Mouse (Mus musculus): ENCODE measurements around the gene Zfp750.

The Zfp750 gene

DNA sequence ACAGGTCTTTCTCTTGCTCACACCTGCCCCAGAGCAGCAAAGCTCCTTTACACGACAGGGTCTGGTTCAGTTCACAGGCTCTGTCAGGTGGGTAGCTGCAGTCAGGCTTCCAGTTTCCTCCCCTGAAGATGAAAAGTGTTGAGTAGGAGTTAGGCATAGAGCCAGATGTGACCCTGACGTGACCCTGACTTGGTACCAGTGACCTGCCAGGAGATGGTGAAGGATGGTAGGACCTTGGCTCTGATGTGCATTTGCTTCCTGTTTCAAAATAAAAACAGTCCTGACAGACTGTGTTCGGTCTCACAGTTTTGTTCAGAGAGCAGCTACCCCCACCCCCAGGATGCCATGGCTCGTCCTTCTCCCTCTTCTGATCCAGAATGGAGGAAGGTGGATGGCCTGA lies 23.3 kb upstream of the Zfp750 start:
- WGBS = 88% methylated on average over 4 of the region's 4 CpGs

DNA sequence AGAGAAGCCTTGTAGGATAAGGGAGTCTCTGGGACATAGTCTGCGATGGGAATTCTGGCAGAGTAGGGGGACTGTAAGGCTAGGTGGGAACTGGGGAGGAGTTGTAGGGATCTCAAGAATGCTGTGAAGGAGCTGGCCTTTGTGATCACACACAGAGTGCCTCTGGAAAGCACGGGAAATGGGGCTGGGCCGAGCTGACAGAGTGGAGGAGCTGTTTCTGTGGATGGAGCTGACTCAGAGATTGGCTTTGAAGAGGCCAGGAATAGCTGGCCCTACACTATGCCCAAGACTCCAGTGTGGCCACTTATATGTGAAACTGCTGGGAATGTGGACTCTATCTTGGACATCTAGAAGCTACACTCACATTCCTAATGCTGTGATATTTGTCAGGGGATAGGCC lies 17.4 kb upstream of the Zfp750 start:
- WGBS = 38% methylated on average over 3 of the region's 3 CpGs

DNA sequence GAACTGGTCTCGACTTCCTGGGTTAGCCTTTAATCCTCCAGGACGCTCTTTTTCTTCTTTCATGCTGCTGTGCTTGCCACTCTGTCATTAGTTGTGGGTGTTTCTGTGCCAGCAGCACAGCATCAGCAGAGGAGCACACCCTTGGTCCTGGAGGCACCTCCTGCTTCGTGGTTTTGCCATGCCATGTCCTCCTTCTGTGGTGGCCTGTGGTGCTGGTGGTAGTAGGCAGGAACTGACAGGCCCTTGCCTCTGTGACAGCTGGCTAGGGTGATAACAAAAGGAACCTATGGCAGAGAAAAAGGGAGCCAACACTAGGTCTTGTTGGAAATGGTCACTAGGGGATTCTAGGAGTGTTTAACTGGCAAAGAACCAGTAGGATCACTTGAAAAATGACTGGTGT lies 10.6 kb upstream of the Zfp750 start:
- 93% methylated on average over 3 of the region's 3 CpGs for WGBS

DNA sequence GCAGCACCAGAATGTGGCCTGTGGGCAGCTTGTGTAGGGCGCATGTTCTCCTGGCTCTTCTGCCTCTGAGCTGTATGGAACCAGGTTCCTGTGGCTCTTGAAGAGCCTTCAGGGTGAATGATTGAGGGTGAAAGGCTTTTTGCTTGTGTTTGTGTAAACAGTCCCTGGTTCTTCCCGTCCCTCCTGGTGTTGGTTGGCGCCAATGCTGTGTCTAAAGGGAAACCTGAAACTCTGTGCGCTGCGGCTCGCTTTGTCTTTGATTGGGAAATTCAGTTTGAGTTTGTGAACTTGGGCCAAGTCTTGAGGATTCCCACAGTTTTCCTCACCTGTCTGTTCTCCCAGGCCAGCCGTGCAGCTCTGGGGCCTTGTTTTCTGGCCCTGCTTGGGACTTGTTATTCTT lies 5.1 kb upstream of the Zfp750 start:
- 89% methylated on average over 7 of the region's 7 CpGs for WGBS

DNA sequence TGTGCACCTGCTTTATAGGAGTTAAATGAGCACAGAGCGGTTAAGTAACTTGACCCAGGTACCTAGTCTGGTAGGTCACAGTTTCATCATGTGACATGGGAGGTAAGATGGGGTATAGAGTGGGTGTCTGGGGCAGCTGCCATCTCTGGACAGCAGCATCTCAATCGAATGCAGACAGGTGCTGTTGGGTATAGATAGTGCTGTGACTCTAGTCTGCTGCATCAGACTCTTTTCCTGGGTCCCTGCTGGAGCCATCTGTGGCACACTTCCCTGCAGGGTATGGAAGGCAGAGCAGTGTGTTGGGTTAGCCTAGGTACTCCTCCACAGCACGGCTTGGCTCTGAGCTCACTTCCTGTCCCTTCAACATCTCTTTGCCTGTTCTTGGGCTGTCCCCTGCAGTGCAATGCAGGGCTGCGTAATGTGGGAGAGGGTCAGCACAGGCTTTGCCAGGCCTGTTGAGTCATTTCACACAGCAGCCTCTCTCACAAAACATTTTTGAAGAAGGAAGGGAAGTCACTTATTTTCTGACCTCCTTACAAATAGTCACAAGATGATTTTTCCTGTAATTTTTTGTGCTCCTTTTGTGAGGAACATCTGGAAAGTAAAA lies 3.1 kb upstream of the Zfp750 start:
- 73% methylated on average over 4 of the region's 4 CpGs for WGBS

DNA sequence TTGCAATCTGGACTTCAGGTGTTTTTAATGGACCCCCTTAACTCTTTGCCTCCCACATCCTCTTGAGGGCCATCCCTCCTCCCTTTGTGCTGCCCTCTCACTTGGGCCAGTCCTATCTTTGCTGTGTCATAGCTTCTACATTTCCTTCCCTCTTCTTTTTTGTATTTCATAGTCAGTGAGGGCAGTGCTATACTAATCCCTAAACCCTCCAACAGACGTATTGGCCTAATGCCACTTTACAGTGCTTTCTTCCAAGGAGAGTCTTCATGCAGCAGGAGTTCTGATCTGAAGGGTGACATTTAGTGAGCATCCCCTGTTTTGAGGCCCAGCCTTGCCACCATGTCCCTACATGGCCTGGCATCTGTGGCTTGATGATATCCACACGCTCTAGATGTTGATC lies 1.6 kb upstream of the Zfp750 start:
- 82% methylated on average over 2 of the region's 2 CpGs for WGBS

DNA sequence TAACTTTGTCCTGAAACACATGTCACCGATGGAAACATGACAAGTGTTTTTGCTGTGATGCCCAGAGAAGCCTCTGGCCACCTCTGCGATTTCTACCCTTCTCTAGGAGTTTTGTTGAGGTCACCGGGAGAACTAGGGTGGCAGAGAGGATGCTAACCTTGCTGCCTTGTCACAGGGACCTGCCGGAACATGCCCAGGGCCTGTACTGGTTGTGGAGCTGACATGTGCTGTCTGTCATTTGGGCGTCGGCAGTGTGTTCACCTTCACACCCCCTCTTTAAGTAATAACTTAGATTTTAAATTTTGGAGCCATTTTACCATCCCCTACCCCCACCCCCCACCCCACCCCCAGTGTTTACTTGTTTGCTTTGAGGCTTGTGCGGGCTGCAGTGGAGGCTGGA lies 570 bp upstream of the Zfp750 start:
- WGBS = 86% methylated on average over 7 of the region's 7 CpGs

DNA sequence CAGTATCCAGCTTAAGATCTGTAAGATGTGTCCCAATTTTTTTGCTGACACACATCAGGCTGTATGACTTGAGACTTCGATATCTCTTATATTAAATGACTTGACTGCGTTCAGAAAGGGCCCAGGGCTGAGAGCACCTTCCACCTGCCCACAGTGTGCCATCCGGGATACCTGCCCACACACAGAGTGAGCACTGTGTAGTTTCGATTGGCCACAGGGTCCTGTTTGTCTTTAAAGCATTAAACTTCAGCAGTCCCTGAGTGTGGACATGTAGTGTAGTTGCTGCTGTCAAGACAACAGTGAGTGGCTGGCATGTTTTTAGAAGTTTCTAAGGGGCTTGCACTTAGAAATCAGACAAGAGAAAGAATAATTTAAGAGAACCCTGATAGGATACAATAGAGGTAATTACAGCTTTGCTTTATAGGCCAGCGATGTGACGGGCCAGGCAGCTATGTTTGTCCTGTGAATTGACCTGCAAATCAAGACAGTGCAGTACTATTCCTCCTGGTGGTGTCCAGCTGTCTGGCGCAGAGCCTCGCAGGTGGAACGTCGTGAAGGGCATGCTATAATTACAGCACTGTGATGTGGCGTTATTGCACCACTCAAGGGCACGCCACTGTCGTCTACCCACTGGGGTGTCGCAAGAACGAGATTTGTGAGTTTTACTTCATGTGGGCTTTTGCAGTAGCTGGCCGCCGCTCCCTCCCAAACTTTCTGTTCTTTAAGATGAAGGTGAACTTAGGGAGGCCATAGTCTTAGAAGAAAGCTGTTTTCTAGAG lies 1.3 kb downstream of the Zfp750 start:
- WGBS = 74% methylated on average over 17 of the region's 17 CpGs

DNA sequence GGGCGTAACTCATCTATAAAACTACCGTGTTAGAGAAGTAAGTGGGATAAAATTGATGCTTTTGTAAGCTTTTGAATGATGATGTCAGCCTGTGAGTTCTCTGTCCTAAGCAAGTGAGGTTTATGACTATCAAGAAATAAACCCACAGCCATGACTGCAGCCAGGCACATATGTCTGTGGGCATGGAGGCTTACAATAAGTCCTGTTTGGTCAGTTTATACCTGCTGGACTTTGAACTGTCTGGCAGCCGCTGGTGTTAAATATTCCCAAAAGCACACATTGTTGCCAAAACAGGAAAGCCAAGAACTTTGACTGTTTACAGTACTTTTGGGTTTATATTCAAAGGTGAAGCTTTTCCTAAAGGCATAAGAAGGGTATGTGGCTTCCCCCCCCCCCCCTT lies 2.2 kb downstream of the Zfp750 start:
- WGBS = 68% methylated on average over 3 of the region's 3 CpGs

DNA sequence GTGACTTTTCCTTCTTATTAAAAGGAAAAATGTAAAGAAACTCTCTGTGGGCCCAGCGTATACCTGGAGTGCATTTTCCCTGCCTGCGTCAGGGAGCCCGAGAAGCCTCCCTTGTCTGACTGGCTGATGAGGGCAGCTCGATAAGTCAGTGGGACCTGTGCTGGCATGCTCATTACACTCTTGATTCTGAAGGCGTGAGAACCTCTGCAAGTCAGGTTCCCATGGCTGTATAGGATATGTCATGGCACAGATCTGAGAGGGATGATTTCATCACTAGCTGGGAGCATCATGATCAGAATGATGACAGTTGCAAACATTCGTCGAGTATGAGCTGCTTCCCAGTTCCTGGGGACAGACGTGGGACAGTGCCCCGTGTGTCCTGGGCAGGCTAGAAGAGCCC lies 3.1 kb downstream of the Zfp750 start:
- WGBS = 84% methylated on average over 9 of the region's 9 CpGs

DNA sequence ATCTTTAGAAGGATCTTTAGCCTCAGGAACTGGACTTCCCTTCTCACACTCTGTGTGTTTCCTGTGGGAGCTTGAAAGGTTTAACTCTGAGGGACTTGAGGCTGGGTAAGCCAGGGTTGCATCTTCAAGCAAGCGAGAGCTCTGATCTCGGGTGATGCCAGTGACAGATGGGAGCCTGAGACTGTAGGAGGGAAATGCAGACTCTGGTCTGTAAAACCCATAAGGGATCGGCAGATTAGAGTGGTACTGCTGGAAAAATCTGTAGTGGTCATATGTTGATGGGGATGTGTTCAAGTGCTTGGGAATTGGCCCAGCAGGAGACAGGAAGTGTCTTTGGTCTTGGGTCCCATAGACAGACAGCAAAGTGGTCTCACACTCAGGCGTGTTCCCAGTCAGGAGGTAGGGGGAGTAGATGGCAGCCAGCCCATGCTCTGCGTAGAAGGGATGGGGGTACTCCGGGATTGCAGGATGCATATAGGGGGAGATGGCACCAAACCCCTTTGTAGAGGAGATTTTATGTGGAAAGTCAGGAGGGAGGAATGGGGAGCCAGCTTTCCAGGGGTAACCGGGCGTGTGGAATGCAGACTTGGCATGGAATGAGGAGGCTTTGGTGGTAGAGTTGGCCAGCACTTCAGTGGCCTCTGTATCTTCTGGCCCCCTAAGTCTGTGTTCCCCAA lies 6.1 kb downstream of the Zfp750 start:
- 54% methylated on average over 8 of the region's 8 CpGs for WGBS

DNA sequence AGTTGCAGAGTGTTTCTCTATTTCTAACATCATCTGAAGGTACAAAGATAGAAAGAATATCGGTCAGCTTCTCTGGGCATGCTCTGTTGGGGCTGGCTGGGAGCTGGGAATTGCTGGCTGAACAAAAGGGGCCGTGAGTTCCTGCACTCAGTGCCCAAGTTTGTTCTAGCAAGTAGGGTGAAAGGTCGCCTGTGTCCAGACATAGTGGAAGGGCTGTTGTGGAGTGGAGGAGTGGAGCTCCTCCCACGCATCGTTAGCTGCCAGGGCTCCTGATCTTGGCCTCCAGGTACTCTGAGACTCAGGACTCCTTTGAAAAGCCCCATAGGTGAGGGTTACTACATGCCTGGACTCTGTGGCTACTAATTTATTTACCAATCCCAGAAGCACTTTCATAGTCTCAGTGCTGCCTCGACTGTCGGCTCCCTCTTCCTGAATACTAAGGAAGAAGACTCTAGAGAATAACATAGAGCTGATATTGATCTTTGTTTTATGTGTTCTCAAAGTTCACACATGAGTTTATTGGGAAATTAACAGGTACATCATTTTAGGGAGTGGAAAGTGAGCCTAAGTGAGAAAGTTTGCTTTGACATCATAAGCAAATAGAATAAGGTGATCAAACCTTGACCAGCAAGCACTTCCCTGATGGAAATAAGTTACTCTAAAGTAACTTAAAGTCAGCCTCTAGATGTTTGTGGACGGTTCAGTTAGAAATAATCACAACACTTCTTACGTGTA lies 8.5 kb downstream of the Zfp750 start:
- WGBS = 83% methylated on average over 9 of the region's 9 CpGs

DNA sequence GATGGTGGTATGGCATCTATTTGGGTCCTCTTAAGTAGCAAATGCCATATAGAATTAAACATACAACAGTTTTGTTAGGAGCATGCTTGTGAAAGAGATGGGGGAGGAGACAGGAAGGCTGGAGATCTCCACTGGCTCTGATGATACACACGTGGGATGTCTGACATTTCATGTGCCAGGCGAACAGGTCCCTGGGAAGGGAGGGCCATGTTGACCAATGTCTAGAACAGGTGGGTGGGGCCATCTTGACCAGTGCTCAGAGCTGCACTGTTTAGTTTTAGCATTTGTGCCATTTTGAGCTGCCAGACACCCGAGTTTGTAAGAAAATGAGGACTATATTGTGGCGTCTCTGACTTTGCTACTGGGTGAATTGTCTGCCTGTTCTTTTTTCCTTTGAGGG lies 10.7 kb downstream of the Zfp750 start:
- 70% methylated on average over 4 of the region's 4 CpGs for WGBS

DNA sequence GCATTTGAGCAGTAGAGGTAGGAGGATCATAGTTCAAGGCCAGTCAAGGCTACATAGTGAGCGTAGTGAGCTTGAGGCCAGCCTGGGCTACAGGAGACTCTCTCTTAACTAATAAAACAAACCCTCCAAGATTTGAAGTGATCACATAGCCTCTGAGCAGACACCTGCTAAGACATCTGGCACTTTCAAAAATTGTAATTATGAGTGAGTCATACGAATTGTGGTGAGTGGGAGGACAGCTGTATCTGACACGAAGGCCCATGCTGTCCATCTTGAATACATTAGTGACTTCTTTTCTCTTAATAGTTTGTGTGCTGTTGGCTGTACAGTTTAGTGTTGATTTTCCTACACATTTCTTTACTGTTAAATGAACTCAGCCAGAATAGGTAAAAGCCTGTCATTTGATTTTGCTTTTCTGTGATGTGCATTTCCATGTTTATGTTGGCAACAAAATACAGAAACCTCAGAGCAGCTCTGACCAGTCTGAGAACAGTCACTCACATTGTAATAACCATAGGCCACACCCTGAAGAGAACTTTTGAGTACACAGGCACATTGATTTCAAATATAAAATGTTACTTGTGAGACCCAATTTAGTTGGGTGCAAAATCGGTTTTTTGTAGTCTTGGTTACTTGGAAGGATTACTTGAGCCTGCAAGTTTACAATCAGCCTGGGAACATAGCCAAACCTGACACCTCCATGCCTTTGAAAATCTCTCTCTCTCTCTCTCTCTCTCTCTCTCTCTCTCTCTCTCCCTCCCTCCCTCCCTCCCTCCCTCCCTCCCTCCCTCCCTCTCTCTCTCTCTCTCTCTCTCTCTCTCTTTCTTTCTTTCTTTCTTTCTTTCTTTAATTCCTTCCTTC lies 16.9 kb downstream of the Zfp750 start:
- WGBS = 49% methylated on average over 4 of the region's 4 CpGs

DNA sequence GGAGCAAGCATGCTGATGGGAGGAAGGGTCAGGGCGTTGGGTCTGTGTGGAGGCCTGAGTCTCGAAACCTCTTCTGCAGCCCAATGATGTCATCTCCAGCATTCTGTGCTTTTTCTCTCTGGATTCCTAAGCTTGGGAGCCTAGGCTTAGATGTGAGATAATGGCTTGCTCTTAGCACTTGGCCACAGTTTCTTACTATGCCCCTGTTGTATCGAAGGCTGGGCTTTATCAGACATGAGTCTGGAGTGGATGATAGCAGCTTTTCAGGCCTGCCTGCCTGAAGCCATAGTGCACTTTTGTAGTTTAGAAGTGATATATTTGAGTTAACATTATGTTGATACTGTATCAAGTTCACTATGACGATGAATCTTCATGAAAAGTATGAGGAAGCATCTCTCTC lies 17.6 kb downstream of the Zfp750 start:
- WGBS = 75% methylated on average over 4 of the region's 4 CpGs

DNA sequence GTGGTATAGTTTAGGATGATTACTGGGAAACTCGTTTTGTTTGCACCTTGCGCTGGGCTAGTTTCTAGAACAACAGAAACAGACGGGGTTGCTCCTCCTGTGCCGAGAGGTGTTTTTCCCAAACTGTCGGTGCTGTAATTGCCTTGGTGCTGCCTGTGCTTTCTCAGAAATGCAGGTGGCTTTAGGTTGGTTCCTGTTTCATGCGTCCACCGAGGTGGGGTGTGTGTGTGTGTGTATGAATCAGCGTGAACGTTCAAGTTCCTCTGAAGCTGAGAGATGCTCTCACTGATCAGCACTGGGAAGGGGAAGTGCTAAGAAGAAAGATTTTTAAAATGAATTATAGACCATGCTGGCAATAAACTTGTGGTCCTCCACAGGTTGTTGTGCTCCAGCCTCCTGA lies 33.3 kb downstream of the Zfp750 start:
- WGBS = 67% methylated on average over 9 of the region's 9 CpGs

DNA sequence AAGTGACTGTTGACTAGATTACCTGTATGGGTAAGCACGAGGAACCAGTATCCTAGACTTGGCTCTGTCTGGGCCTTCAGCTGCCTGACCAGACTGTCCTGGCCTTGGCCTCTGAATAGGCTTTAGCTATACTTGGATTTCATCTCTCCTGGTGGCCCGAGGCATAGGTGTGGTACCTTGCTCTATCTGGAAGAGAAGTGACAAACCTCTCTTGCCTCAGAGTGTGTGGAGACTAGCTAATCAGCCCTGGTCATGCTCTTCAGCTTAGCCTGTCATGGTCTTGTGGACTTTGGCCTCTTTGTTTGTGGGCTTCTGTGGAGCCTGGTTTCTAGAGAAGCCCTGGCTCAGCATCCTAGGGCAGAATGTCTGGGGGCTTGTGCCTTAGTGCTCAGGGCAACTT lies 38.0 kb downstream of the Zfp750 start:
- 92% methylated on average over 2 of the region's 2 CpGs for WGBS

DNA sequence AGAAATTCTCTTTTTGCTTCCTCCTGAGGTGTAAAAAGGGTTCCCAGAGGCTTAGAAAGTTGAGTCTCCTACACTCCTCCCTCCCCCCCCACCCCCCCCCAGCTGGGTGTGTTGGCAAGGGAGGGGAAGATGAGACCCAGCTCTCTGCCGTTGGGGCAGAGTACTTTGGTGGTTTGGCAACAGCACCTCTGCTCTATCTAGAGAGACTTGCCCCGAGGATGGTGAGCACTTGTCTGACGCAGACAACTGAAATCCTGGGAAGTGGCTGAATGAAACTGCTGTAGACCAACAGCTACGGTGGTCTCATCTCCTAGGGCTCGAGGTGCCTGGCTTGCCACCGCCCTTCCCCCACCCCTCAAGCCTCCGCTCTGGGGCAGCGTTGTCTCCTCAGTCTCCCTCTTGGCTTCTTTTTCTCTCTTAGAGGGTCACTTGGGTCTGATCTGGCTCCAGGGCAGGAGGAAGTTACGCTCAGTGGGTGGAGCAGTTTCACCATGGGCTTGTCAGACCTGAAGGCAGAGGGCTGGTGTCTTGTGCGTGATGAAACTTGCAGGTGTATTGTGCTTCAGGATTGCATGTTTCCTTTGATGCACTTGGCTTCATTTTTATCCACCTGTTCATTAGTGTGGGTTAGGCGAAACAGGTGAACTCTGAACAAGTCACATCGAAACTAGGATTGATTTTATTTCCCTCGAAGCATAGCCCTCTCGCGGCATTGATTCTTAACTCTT lies 39.5 kb downstream of the Zfp750 start:
- 91% methylated on average over 15 of the region's 15 CpGs for WGBS

DNA sequence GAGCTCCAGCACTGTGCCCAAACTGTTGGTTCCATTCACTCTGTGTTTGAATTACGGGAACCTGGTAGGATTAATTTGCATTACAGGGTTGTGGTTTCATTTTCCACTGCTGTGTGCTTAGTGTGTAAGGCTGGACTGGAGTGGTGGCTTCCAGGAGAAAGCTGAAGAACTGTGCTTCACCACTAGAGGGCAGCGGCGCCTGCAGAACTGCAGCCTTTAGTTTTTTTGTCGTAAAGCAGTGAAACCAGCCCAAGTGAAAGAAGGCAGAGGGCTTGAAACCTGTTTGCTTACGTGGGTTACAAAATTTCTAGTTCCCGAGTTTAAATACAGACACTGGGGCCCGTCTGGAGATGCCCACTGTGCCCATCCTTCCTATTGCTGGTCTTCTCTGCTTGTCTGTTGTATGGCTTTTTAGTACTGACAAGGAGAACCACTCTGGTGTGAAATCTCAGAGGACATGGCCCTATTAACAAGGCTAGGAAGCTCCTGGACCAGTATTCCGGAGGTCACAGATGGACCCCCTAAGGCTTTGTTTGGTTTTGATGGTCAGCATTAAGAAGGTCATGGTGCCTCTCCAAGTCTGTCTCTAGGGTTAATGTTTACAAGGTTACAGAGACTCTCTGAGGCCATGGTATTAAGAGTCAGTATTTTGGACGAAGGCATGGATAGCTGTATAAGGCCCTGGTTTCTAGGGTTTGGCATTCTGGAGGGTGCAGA lies 43.3 kb downstream of the Zfp750 start:
- 36% methylated on average over 9 of the region's 9 CpGs for WGBS

DNA sequence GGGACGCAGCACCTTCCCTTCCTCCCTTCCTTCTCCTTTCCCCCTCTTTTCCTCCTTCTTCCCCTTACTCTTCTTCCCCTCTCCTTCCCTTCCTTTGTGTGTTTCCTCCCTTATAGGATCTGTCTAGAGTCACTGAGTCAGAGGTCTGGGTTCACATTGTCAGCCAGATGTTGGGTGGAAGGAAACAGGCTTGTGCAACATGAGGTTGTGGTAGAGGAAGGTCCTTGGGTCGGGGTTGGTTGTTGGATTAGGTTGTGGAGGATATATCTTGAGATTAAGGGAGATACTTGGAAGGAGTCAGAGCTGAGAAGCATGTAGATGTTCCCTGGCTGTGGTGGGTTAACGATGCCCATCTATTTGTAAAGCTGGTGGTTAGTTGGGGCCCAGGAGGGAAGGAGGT lies 44.3 kb downstream of the Zfp750 start:
- 86% methylated on average over 3 of the region's 3 CpGs for WGBS

Data from cerebral cortex, adult 2 months (tissue).